Mouse (Mus musculus): ENCODE measurements around the gene Unc119.

Unc119 gene

GRCm38 (mm10) chr11:78344328-78344889, 1.1 kb downstream of the Unc119 start:
- in situ Hi-C loops (cut with MboI), result no loop called here

DNA sequence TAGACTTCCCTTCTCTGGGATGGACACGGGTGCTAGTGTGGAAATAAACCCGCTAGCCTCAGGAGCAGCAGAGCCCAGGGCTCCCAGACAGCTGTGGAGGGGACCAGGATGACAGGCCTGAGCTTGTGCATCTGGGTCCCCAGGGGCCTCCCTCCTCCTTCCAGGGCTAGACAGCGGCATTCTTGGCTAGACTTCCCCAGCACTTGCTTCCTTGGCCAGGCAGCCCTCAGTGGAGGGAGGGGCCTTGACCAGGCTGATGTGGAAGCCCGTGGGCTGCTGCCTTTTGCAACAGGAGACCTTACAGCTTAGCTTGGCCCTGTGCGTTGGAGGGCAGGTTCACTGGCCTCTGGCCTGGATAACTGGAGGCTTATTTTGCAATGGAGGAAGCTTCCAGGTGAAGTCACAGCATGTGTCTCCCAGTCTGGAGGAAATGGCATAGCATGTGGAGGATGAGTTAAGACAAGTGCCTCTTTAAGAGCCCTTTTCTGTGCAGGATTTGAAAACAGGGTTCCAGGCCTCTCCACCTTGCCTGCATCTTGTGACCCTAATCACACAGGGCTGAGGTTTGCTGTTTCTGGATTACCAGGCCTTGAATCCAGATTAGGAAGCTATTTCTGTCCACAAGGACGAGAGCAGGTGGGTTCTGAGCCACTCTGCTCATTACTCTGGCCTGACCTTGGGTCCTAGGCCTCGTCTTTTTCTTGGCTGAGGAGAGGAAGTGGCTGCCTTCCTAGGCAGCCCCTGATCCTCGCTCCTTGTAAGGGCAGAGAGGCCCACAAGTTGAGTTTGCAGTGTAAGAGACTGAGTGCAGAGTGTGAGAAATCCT, 1.8 kb downstream of the Unc119 start:
- in situ Hi-C loops (cut with MboI), result no loop called here

GRCm38 (mm10) chr11:78345801-78346200, 2.5 kb downstream of the Unc119 start:
- in situ Hi-C loops (cut with MboI), result no loop called here

DNA sequence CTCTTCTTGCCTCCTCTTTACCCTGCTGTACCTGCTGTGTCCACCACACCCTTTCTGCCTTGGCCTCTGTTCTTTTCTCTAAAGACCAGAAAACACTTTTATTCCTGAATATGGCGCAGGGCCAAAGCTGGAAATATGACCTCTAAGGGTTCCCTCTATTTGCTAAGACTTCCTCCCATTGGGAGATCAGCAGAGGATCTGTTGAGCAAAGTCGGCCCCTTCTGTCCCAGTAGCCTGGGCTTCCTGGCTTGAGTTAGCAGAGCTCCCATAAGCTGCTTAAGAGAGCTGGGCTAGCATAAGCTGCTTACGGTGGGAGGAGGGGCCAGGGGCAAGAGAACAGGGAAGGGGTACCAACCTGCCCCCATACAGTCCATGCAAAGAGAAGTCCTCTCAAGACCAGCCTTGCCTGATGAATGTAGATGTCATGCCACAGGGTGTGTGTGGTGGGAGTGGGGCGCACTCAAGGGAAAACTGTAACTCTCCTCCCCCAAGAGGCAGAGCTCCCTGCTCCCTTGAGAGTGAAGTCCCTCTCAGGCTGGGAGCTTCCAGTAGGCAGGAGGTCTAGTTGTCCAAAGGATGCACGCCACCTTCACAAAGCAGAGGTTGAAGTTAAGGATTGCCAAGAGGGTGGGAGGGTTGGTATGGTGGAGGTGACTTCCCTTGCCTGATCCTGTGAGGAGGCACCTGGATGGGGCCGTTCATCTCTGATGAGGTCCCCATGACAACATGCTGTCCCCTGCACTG, 3.2 kb downstream of the Unc119 start:
- in situ Hi-C loops (cut with MboI), result no loop called here

GRCm38 (mm10) chr11:78347070-78347754, 3.9 kb downstream of the Unc119 start:
- in situ Hi-C loops (cut with MboI), result no loop called here

- in situ Hi-C loops (cut with MboI), result no loop called here
Measured at GRCm38 (mm10) chr11:78347908-78348307, 4.6 kb downstream of the Unc119 start.

DNA sequence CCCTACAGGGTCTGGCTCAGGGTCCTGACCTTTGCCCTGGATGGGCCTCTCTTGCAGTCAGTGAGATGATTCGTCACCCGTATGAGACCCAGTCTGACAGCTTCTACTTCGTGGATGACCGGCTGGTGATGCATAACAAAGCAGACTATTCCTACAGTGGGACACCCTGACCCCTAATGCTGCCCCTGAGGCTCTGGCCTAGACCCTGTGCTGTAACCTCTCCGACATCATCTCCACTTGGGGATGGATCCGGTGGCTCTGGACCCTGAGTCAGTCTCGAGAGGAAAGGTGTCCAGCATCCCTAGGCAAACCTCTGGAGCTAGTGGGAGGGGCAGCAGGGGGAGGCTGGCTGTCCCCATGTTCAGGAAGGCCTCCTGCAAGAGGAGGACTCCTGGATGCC, 5.2 kb downstream of the Unc119 start:
- in situ Hi-C loops (cut with MboI), result no loop called here

GRCm38 (mm10) chr11:78349441-78350358, 6.4 kb downstream of the Unc119 start:
- in situ Hi-C loops (cut with MboI), result no loop called here

- in situ Hi-C loops (cut with MboI), result no loop called here
Measured at GRCm38 (mm10) chr11:78353081-78353480, 9.8 kb downstream of the Unc119 start.

GRCm38 (mm10) chr11:78354905-78355304, 11.6 kb downstream of the Unc119 start:
- in situ Hi-C loops (cut with MboI), result no loop called here

DNA sequence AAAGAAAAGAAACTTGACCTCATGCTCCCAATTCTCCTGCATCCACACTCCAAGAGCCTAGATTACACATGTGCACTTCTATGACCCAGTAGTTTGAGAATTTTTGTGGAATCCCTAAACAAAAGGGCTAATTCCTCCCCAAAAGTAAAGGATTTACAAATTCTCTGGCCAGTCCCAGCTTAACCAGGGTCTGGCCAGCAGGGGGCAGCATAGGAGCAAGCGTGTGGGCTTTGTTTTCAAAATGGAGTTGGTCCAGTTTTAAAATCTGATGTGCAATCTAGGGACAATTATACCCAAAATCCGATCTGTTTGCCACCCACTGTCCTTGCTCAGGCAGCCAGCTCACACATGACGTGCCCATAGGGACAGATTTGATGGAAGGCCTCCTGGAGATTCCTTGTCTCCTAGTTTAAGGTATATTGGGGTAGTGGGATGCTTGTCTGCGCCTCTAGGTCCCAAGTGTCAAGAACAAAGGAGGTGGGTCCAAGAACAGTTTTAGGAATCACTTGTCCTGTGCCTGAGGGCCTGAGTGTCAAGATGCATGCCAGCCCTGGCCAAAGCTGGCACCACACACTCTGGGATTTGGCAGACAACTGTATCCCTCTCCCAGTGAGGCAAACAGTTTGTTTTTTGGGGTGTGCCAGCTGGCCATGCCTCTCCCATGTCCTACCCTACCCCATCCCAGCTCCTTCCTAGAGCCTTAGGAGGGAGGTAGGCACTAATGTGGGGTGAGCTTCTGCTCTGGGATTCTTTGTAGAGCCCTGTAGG, 12.4 kb downstream of the Unc119 start:
- in situ Hi-C loops (cut with MboI), result no loop called here

DNA sequence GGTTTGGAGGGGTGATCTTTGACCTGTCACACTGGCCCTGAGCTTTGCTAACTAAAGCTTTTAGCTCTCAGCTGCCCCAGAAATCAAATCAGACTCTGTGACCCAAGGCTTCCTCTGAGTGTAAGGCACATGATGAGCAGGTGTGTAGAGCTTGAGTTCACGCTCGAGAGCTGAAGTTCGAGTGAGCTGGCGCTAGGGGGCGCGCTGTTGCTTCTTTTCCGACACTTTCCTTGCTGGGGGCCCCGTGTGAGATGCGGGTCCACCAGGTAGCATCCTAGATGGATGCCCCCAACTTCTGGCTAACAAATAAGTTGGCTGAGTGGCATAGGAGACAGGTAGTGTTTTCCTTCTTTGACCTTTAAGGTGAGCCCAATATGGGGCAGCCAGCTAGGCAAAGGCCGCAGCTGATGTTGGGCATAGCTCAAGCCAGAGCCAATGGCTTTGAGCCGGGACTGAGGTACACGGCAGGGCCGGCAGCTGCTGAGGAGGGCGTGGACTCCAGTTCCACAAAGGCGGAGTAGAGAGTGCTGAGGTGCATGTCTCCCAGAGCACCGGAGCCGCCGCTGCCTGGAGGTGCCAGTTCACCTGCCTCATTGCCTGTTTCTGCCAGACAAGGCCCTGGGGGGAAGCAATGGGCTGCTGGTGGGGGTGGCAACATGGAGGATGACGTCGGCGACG, 15.2 kb downstream of the Unc119 start:
- in situ Hi-C loops (cut with MboI), result no loop called here

DNA sequence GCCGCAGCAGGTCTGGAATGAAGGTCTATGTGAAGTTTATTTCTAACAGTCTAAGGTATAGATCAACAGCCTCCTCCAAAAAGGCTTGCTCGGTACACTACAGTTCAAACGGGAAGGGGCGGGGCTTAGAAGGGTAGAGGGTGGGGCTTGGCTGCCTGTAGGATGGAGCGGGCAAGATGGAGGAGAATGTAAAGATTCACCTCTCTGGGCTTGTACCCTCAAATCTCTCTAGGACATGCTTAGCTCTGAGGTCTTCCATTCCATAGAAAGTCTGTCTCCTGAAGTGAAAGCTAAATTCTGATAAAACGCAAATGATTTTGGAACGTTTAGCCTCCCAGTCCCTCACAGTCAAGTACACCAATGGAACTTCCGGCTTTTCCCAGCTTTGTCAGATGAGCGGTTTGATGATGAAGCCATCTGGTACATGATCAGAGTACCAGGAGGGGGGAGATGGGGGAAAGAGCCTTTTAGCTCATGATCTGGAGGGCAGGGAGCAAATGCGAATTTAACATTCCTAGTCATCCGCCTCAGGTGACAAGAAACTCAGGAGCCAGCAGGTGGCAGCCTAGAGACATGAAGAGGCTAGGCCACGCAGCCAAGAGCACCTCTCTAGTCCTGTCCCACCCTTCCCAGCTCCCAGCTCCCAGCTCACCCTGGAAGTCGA, 17.0 kb downstream of the Unc119 start:
- in situ Hi-C loops (cut with MboI), result no loop called here

GRCm38 (mm10) chr11:78360789-78361131, 17.5 kb downstream of the Unc119 start:
- in situ Hi-C loops (cut with MboI), result no loop called here

DNA sequence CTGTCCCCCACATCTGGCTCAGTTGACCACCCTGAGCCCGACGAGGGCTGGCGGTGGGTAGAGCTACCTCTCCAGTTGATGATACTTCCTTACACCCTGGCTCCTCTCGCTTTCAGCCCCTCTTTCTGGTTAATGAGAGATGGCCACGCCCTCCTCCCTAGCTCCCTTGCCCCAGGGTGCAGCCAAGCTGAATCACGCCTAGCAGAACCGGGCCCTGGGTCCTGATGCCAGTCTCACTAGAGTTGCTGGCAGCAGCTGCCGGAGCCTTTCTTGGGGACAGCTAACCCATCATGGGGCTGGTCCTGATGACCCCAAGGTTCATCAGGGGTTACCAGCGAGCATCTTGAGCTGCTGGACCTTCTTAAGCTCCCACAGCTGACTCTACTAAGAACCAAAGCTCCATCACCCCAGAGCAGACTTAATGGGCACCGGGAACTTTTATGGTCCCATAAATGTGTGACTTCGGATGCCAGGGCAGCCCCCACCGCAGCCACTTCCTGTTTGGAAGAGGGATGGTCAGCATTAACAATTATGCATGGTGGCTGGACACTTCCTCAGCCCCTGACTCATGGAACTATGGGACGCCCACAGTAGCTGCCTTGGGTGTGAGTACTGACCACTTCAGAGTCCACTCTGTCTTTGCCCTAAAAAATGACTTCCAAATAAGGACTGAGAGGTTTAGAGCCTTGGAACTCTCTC, 20.2 kb downstream of the Unc119 start:
- in situ Hi-C loops (cut with MboI), result no loop called here

- in situ Hi-C loops (cut with MboI), result no loop called here
Measured at GRCm38 (mm10) chr11:78364103-78364502, 20.8 kb downstream of the Unc119 start.

- in situ Hi-C loops (cut with MboI), result no loop called here
Measured at GRCm38 (mm10) chr11:78367456-78368225, 24.4 kb downstream of the Unc119 start.

DNA sequence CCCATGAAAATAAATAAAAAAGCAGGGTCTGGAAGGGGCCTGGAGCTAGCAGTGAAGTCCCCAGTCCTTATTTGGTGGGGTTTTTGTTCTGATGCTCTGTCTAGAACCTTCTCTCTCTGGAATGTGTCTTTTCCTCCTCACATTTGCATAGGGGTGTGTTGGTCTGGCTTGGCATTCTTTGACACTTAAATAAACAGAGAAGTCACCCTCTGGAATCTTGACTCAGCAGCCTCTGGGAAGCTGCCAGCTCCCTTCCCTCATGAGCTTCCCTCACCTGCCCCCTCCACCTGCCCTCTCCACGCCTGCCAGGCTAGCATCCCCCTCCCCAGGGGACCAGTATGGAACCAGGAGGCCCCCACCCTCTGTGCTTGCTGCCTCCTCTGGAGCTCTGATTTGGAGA, 27.1 kb downstream of the Unc119 start:
- in situ Hi-C loops (cut with MboI), result no loop called here
